Mouse (Mus musculus) yolk sac, embryonic 10.5 days (tissue): ENCODE results near the gene Rfx1.
A peak's percentile ranks its signal among the peaks of the same experiment; 100 is the strongest.

Experiments
- DNase-seq: peaks from one replicate; pipeline ENCODE4 v3.0.0-alpha.2; 2017; ENCODE audit warnings: low spot score

The Rfx1 gene

DNA sequence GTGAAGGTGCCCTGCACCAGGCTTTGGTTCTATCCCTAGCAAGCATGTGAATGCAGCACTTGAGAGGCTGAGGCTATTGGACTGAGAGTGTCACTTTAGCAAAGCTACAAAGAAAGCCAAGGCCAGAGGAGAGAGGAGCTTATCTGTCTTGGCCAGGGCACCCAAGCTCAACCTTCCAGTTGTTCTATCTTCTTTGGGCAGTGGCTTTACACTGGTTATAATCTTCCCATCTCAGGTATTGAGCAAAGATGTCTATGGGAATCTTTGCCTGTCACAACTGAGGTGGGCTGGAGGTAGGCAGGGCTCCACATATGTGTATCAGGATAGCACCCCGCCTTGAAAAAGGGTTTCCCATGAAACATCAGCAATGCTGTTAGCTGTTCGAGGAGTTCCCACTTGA is 6.4 kb upstream of the Rfx1 start:
- DNase-seq, result no peak

DNA sequence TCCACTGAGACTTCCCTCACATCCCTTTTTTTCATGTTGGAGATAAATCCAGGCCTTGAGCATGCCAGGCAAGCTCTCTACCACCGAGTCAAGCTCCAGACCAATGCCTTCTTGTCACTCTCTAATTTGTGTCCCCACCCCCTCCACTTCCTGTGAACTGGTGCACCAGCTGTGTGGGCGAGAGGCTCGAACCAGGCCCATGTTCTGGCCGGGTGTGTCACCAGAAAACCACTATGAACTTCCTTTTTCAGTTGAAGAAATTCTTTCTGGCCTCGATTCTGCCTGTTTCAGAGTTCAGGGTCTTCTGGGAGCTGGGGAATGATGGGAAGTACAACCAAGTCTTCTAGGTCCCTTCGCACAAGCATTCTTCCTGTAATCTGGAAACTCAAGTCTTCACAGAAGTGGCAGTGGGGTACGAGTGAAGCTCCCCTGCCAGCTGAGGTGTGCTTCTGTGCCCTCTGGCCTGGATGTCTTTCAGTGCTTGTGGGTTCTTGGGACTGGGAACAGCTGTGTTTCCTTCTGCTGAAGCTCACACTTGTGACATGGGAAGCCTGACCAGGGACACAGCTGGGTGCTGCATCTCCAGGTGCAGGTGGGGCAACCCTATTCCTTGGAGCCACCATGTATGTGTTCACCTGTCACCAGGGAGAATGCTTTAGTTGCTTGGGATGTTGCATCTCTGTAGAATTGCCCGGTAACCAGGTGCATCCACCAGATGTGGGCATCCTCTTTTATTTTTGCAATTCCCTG is 2.6 kb upstream of the Rfx1 start:
- DNase-seq, result no peak

DNA sequence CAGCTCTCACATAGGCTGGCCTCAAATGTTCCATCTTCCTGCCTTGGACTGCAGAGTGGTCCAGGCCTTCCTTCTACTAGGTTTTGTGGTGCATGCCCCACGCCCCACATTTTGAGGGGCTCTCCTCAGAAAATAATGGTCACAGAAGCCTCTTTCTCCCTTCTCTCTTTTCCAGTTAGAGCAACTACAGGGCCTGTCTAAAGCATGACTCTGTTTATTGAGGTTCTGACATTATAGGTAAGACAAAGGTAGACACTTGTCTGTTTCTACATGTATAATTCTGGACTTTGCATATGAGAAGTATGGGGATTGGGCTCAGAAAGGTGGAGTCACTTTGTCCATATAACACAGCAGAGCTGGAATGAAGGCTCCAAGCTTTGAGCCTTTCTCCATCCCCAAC is 1.6 kb upstream of the Rfx1 start, which contains the start of gene Gm10643:
TSS of gene Gm10643 (minus strand) at position 101 of the 400 bp plus-strand sequence.
- no peak for DNase-seq

DNA sequence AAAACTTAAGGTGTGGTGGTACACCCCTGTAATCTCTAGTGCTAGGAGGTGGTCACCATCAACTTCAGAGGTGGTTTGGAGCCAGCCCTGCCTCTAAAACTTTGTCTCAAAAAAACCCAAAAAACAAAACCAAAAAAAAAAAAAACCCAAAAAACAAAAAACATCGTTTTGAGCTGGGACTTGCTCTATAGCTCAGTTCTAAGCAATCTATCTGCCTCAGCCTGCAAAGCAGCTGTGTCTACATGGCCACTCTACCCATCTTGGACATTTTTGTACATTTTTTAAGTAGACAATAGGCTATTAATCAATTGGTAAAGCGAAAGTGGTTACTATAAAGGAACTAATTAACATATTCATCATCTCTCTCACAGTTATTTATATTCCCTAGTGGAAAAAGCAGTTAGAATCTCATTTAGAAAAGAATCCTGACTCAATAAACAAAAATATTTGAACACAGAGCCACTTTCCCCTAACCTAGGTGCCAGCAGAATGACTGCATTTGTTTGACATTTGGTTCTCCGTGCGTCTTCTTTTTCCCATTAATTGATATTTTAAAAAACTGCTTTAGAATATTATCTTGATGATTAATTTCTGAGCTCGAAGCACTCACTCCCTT is 1.1 kb upstream of the Rfx1 start:
- no peak for DNase-seq

DNA sequence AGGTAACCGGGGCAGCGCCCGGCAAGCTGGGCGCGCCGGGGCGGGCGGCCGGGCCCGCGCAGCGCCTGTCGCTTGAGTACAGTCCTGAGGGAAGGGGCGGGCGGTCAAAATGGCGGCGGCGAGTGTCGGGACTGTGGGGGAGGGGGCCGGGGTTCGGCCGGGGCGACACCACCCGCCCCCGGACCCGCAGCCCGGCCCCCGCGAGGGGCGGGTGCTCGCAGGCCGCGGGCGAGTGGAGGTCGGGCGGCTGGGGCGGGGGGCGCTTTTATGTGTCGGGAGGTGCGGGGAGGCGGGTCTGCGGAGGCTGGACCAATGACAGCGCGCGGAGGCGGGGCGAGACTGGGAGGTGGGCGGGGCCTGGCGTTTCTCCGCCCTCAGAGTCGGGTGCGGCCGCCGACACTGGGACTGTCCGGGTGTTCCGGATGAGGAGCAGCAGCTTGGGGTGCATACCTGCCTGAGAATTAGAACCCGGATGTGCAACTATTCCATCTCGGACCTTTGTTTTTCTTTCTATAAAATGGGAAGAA is 476 bp downstream of the Rfx1 start:
- DNase-seq, result peak; percentile 95

DNA sequence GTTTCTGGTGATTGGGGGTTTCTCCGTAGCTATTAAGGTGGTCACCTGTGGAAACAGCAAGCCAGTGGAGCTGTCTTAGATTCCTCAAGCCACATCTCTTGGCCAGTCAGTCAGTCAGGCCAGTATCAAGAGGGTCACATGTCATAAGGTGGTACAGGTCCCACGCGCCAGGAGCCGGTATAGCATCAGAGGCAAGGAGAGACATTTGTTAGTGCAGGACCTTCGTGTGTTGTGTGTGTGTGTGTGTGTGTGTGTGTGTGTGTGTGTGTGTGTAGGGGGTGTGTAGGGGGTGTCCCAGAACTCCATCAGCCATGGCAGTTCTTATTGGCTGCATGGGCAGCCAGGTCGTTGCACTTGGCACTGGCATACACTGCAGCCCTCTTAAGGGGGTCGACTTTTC is 1.3 kb downstream of the Rfx1 start:
- DNase-seq, result no peak

DNA sequence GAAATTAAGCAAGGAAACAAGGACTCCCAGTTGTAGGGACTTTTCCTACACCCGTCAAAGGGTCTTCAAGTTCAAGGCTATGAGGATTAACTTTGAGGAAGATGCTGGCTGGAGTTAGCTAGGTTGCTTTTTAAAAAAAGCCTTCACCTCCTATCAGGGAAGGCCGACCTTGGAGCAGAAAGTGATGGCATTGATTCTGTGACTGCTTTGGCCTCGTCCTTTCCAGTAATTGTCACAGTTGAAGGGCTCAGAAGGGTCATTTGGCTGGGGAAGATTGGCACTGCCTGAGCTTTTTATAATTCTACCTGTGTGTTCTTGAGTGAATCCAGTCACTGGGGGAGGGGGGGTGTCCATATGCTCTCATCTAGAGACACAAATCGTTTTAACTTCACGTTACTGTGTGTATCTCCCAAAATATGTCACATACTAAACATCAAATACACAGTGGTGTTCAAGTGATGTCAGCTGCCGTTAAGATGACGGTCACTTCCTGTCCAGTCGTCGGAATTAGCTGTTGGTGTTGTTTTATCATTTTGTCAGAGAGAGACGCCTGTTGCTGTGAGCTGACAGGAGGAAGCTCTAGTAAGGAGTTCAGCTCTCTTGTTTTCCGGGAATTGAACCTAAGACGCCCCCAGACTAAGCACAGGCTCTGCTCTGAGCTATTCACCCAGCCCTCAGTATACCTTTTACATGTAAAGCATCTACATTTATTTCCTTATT is 1.8 kb downstream of the Rfx1 start:
- no peak for DNase-seq

DNA sequence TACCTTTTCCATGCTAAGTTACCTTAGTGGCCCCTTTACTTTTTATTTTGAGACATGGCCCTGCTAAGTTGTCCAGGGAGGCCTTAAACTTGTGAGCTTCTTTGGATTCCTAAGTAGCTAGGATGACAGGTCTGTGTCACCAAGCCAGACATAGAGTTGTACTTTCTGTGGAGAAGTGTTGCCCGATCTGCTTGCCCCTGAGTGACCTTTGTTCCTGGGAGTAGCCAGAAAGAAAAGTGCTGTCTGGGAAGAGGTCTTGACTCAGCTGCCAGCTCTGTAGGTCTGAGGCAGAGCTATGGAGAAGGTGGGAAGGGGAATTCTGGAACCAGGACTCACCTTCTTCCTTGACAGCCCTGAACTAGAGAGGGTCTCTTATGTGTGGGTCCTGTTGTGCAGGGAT is 2.5 kb downstream of the Rfx1 start:
- peak; percentile 71 for DNase-seq

DNA sequence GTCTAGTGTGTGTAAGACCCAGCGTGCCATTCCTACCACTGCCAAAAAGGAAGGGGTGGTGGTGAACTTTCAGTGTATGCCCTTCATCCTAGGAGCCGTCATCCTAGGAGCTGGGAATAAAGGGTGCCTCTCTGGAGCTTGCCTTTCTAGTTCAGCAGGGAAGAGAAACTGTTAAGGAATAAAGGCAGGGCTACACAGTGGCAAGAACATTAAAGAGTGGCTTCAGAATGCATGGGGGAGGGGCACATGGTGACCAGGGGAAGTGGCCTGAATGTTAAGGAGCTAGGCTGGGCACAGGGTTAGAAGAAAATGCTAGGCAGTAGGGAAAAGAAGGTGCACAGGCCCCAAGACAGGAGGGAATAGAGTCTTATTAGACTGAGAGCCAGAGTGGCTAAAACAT is 3.1 kb downstream of the Rfx1 start:
- no peak for DNase-seq

DNA sequence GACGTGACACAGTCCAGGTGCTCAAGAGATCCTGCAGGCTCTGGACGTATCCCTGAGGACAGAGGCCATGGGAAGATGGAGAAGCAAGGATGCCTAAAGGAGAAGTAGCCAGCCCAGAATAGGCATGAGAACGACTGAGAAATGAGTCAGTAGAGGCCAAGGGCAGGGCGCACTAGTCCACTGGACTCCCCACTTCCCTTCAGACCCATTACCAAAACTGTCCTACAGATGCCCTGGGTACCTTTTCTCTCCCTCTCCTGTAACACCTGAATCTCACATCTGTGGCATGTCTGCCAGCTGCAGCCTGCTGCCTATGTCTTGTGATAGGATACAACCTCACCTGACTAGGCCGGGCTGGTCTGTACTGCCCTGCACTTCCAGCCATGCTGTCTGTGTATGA is 3.6 kb downstream of the Rfx1 start:
- DNase-seq, result no peak

DNA sequence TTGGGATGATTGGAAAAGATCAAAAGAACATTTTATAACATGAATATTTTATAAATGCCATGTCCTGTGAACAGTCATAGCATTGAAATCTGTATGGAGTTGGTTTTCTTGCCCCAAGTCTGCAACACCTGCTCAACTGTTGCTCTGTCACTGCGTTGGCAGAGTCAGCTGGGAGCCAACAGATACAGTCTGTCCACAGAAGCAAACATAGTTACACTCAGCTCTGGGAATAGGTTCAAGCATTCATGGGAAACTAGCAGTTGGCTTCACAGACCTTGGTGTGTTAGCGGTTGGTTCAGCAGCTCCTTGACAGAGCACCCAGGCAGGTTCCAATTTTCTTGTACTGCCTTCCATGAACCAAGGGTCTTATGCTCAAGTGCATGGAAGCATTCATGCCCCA is 4.0 kb downstream of the Rfx1 start:
- no peak for DNase-seq

DNA sequence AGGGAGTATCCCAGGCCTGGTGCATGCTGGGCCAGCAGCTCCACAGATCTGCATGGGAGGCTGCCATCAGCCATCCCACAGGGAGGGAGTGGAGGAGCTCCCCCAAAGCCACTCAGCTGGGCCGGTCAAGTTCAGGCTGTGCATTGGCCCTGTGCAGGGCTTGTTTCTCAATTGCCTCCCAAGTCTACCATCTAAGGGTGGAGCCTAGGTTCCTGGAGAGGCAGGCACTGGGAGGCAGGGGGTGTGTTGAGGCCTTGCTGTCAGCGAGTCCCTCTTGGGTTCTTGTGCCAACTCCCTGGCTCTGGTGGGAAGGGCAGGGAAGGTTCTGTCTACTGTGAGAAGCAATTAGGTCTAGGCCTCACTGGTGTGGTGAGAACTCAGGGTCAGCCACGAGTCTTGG is 5.3 kb downstream of the Rfx1 start:
- no peak for DNase-seq

DNA sequence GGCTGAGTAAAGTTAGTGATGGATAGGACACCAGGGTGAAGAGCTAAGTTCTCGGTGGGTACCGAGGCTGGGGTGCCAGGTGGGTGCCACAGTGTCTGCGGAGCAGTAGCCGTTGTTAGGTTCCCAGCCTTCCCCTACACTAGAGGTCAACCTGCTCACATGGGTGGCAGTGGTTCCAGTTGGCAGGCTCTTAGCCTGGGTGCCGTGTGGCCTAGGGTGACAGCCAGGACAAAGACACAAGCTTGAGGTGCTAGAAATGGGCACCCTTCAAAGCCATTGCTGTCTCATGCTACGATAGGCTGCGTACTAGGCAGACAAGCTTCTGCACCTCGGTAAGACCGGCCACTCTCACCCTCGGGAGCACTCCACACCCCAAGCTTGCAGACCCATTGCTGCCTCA is 5.7 kb downstream of the Rfx1 start:
- no peak for DNase-seq

DNA sequence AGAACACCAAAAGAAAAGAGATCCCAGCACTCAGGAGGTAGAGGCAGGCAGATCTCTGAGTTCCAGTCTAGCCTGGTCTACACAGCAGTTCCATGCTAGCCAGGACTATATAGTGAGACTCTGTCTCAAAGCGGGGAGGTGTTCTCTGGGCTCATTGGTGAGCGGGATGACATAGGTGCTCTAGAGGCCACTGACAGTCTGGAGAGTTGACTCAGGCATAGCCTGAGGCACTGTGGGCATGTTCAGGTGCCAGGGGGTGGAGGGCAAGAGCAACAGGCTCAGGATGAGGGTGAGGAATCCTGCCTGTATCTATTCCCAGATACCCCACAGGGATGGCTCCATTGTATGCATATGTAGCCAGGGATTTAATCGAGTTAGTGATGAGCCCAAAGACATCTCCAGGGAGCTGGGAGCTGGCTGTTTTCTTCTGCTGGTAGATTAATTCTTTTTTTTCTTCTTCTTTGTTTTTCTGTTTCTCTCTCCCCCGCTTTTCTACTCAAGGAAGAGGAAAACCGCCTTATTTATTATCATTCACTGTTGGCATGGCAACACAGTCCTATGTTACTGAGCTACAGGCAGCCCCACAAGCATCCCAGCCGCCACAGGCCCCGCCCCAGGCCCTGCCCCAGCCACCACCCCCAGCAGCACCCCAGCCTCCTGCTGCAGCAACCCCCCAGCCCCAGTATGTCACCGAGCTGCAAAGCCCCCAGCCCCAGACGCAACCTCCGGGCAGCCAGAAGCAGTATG is 6.8 kb downstream of the Rfx1 start:
- no peak for DNase-seq

DNA sequence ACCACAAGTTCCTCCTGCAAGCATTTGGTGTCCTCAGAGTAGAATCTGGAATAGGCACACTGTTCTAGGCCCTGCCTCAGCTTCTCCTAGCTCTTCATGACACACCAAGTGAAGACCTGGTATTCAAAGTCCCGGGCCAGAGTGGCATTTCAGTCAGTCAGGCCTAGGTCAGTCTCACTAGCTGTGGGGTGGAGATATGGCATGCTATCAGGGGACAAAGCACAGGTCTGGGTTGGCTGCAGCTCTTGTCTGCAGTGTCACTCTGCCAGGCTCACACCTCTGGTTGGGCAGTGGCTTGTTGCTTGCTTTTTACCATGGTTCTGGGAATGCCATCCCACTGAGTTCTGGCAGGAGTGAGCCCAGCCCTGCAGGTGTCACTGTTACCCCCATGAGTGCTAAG is 9.8 kb downstream of the Rfx1 start:
- DNase-seq, result no peak

DNA sequence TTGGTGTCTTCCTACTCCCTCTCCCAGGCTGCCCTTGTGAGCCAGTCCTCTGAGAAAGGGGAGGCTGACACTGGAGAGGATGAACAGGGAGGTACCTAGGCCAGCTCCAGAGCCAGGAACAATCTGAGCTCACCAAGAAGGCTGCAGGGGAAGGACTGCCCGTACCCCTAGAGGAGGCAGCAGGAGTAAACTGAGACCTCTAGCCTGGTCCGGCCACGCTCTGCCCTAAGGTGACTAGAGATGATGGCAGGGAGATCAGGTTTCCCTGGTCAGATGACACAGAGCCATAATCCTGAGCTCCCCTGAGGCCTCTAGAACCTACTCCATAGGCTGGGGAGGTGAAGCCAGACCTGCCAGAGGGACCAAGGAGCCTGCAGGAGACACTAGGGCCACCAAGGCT is 10.2 kb downstream of the Rfx1 start:
- no peak for DNase-seq

DNA sequence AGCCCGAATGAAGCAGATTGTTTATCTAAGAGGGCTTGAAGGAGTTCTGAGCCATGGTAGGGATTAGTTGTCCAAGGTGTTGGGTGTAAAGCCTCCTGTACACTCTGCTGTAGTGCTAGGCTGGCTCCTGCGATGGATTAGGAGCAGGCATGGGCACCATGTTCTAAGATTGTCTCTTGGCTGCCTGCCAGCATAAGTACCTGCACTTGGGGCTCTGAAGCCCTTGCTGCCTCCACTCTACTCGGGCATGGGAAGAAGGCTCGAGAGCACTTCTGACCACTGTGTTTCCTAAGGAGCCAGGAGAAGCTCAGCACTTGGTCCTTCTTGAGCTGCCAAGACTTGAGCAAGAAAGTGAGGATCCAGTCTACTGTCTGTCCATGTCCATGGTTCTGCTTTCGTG is 12.6 kb downstream of the Rfx1 start:
- DNase-seq, result no peak

DNA sequence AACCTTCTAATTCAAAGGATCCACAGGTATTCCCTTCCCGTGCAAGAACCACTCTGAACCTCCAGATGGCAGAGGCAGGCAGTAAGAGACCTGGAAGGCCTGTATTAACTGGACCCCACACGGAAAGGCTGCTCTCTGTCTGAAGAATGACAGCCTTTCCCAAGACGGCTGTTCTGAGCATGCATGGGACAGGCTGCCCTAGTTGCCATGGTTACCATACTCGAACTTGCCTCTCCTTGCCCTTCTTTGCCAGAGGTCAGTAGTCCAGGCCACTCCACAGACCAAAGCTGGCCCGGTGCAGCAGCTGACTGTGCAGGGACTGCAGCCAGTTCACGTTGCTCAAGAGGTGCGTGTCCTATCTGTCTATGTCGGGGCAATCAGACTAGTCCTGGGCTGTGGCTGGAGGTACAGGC is 17.2 kb downstream of the Rfx1 start:
- peak; percentile 86 for DNase-seq

DNA sequence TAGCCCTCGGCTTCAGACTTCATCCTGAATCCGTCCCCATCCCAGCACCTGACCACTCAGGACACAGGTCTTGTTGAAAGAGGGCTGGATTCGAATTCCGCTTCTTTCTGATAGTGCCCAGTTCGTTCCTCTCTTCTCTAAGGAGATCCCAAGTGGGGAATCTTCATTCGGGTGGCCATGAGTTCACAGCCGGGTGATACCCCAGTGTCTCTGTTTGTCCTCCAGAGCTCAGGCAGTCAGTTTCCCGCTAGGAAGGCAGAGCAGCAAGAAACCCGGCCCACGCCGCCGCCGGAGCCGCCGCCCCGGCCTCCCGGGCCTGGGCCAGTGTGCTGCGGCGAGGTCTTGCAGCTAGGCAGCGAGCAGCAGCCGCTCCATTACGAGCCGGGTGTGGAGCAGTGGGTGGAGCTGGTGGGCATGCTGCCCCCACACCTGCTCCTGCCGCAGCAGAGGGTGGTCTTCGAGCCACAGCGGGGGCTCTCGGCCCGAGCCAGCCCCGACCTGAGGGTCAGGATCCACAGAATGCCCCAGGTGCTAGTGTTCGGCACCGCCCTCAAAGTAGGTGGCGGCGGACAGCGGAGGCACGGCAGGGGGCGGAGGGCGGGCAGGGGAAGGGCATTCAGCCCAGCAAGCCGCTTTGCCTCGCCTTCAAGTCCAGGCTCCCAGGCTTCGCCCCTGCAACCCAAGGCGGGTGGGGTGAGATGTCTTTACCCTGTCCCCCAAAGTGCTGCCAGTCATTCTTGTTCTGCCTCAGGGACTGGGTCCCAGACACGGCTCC is 17.9 kb downstream of the Rfx1 start:
- DNase-seq, result no peak

DNA sequence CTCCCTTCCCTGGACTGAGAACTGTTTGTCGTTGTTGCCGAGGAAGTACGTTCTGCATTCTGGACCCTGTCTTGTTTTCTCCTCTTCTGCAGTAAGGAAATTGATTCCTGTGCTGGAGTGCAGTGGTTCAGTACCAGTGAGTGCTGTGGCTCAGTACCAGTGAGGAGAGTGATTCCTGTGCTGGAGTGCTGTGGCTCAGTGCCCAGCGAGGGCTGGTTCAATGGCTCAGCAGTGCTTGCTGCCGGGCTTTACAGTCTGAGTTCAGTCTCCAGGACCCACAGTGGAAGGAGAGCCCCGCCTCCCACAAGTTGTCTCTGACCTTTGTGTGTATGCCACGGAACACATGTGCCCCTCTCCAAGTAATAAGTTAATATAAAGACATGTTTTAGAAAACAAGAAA is 20.5 kb downstream of the Rfx1 start:
- no peak for DNase-seq

DNA sequence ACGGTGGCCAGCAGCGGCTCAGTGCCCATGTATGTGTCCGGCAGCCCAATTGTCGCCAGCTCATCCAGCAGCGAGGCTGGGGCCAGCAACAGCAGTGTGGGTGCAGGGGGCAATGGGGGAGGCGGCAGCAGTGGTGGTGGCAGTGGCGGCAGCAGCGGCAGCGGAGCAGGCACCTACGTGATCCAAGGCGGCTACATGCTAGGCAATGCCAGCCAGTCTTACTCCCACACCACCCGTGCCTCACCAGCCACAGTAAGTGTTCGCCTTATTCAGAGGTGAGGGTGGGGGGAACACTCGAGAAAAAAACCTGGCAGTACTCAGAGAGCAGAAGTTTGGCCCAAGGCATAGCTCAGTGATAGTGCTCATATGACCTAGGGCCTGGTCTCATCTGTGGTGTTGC is 21.2 kb downstream of the Rfx1 start:
- no peak for DNase-seq

DNA sequence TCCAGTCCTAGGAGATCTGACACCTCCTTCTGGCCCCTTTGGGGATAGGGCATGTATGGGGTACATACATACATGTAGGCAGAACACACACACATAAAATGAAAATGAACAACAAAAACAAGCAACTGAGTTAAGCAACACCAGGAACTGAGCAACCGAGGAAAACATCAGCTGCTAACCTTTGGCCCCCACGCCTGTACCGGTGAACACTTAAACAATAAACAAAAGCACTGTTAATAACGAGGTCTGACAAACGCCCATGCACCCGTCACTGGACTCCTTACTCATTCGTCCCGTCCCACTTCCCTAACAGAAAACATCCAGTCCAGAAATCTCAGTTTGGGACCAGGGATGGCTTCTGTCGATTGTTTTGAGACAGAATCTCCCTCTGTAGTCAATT is 22.6 kb downstream of the Rfx1 start:
- no peak for DNase-seq
